Mouse (Mus musculus) bone marrow, adult 2 months (tissue): Measurements from ENCODE around the gene Anks4b.

Experiments
- CTCF ChIP-seq: fragments of 200-500 bp; IDR thresholded peaks from 2 replicates; pipeline ENCODE4 v1.5.1; 2011; ENCODE audit warnings: low read length, control low read depth; ENCODE audit not compliant: control insufficient read depth, insufficient read depth
- POLR2A ChIP-seq: fragments of 200-500 bp; IDR thresholded peaks from 2 replicates; pipeline ENCODE4 v1.6.1; 2011; ENCODE audit warnings: low read depth, mild to moderate bottlenecking, control low read depth, low read length, borderline replicate concordance; ENCODE audit not compliant: control insufficient read depth

DNA sequence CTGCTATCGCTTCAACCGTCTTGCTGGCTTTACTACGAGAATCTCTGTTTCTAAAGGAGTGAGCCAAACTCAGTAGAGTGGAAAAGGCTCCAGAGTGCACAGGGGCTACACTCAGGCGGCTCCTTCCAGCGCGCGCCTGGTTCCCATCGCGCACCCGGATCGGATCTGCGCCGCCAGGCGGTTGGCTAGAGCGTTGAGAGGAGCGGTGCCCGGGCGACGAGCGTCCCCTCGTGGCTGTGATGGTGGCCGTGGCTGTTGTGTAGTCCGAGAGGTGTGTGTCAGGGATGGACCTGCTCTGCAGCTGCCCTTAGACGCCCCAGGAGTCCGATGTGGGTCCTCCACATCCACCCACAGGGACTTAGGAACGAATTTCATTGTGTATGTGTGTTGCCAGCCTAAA lies 30.1 kb downstream of the Anks4b start, which contains the start of gene Abca14:
- TF ChIP-seq POLR2A (no peak), CTCF (peak; percentile 35; the same call in 1 of the 2 replicates)
